ENCODE assay signal across 21 mouse cellular contexts in the genomic region with DNA sequence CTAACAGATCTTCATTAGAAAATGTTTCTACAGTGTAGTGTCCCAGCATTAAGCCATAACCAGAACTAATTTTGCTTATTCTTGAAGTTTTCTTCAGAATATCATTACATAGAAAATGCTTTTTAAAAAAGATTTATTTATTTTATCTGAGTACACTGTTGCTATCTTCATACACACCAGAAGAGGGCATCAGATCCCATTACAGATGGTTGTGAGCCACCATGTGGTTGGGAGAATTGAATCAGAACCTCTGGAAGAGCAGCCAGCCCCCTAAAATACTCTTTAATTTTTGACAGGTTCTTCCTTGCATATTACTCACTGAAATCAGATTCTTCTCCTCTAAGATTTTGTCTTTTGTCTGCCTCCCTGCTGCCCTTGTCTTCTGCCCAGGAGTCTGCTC.
"Had no signal": no experiment of that assay in that cellular context is flagged by ENCODE, and none has a peak within 500 bp of the region (broad histone marks: within the 10 kb centered on the region; RNA-seq: fewer than 3 reads in every experiment).

No protein-coding gene starts in this region.

- H3K27me3 ChIP-seq: limb, embryonic 13.5 days; liver, embryonic 13.5 days; megakaryocyte, embryonic 14.5 days; midbrain, embryonic 13.5 days; neural tube, embryonic 12.5 days; neural tube, embryonic 15.5 days had no signal

- ATAC-seq: intestine, postnatal 0 days; lung, postnatal 0 days; midbrain, embryonic 13.5 days had no signal

- H3K36me3 ChIP-seq: limb, embryonic 10.5 days; limb, embryonic 13.5 days; liver, embryonic 13.5 days; midbrain, embryonic 10.5 days; midbrain, embryonic 13.5 days; neural tube, embryonic 12.5 days; neural tube, embryonic 15.5 days had no signal

- H3K27ac ChIP-seq: limb, embryonic 10.5 days; limb, embryonic 13.5 days; liver, embryonic 13.5 days; midbrain, embryonic 10.5 days; midbrain, embryonic 13.5 days; neural tube, embryonic 12.5 days; neural tube, embryonic 15.5 days had no signal

- H3K9me3 ChIP-seq: limb, embryonic 10.5 days; limb, embryonic 13.5 days; liver, embryonic 13.5 days; megakaryocyte, embryonic 14.5 days; midbrain, embryonic 10.5 days; midbrain, embryonic 13.5 days; neural tube, embryonic 12.5 days; neural tube, embryonic 15.5 days had no signal

- H3K9ac ChIP-seq: limb, embryonic 13.5 days; liver, embryonic 13.5 days; lung, embryonic 14.5 days; midbrain, embryonic 13.5 days; neural tube, embryonic 12.5 days; neural tube, embryonic 15.5 days had no signal

- H3K4me3 ChIP-seq: limb, embryonic 10.5 days; limb, embryonic 13.5 days; liver, embryonic 13.5 days; megakaryocyte, embryonic 14.5 days; midbrain, embryonic 10.5 days; midbrain, embryonic 13.5 days; neural tube, embryonic 12.5 days; neural tube, embryonic 15.5 days had no signal

- H3K4me2 ChIP-seq: limb, embryonic 13.5 days; liver, embryonic 13.5 days; lung, embryonic 14.5 days; midbrain, embryonic 13.5 days; neural tube, embryonic 12.5 days; neural tube, embryonic 15.5 days had no signal

- H3K4me1 ChIP-seq: limb, embryonic 10.5 days; limb, embryonic 13.5 days; liver, embryonic 13.5 days; megakaryocyte, embryonic 14.5 days; midbrain, embryonic 10.5 days; midbrain, embryonic 13.5 days; neural tube, embryonic 12.5 days; neural tube, embryonic 15.5 days had no signal

- DNase-seq: kidney, adult 8-10 months; kidney, postnatal 14 days; kidney, postnatal 4 days; layer of hippocampus, adult 9-11 months; liver; liver, embryonic 13.5 days; lung, embryonic 14.5 days; lung, postnatal 36 days; right cerebral cortex, adult 18-20 months; right cerebral cortex, postnatal 14 days; right cerebral cortex, postnatal 4 days; thymus, postnatal 25 days had no signal
